Mouse (Mus musculus) thymus, adult 2 months (tissue): ENCODE results near the gene Bglap.

ENCODE experiments used
- CTCF ChIP-seq: fragments of 200-500 bp; IDR thresholded peaks from 2 replicates; pipeline ENCODE4 v1.5.1; 2012; ENCODE audit warnings: mild to moderate bottlenecking, control low read depth, low read length, moderate library complexity, borderline replicate concordance; ENCODE audit not compliant: control insufficient read depth, poor library complexity, insufficient read depth; ENCODE audit errors: extremely low read depth
- POLR2A ChIP-seq: fragments of 200-500 bp; IDR thresholded peaks from 2 replicates; pipeline ENCODE4 v1.6.1; 2012; ENCODE audit warnings: mild to moderate bottlenecking, low read length, control low read depth, moderate library complexity; ENCODE audit not compliant: control insufficient read depth, poor library complexity, insufficient read depth; ENCODE audit errors: extremely low read depth

GRCm38 (mm10) chr3:88365705-88366361, 18.4 kb downstream of the Bglap start:
- TF ChIP-seq CTCF = 0 out of 2 replicates have a peak, but pooled peaks have one; percentile 16
- TF ChIP-seq POLR2A = no peak
